Mouse (Mus musculus) spleen, adult 18-20 months (tissue): ENCODE measurements at regions not wholly inside any gene's neighbourhood (a gene's known extent, or its start where the extent isn't known, plus 50 kb on each side); places are given as distances from the start of the nearest gene placed in this dataset.

ENCODE experiments used
- DNase-seq, 2 experiments: peaks; one replicate each; pipeline ENCODE4 v3.0.0; 2022; ENCODE audit warnings: mixed read lengths in 2 of 2

GRCm38 (mm10) chr6:143487003-143487402 lies 320.0 kb downstream of the Etnk1 start:
- no peak for DNase-seq

GRCm38 (mm10) chr6:143490019-143490418 lies 323.0 kb downstream of the Etnk1 start:
- no peak for DNase-seq

GRCm38 (mm10) chr6:143491380-143491779 lies 324.4 kb downstream of the Etnk1 start:
- DNase-seq = no peak

- DNase-seq = no peak
These were observed 326.5 kb downstream of the Etnk1 start for GRCm38 (mm10) chr6:143493543-143493942.

GRCm38 (mm10) chr6:143494341-143494740 lies 327.3 kb downstream of the Etnk1 start:
- no peak for DNase-seq

GRCm38 (mm10) chr6:143494886-143495285 lies 327.9 kb downstream of the Etnk1 start:
- no peak for DNase-seq

- no peak for DNase-seq
These were observed 331.7 kb downstream of the Etnk1 start for GRCm38 (mm10) chr6:143498764-143499163.

GRCm38 (mm10) chr6:143499259-143500043 lies 332.4 kb downstream of the Etnk1 start:
- DNase-seq = no peak

GRCm38 (mm10) chr6:143502803-143503202 lies 335.8 kb downstream of the Etnk1 start:
- DNase-seq = no peak

GRCm38 (mm10) chr6:143503953-143504352 lies 336.9 kb downstream of the Etnk1 start:
- no peak for DNase-seq

- DNase-seq = no peak
These were observed 346.4 kb downstream of the Etnk1 start for GRCm38 (mm10) chr6:143513459-143513858.

- DNase-seq = no peak
These were observed 348.1 kb downstream of the Etnk1 start for GRCm38 (mm10) chr6:143515137-143515536.

GRCm38 (mm10) chr6:143516746-143517145 lies 349.7 kb downstream of the Etnk1 start:
- DNase-seq = no peak

- DNase-seq = no peak
These were observed 351.5 kb downstream of the Etnk1 start for GRCm38 (mm10) chr6:143518476-143518875.

- no peak for DNase-seq
These were observed 352.6 kb downstream of the Etnk1 start for GRCm38 (mm10) chr6:143519668-143520067.

GRCm38 (mm10) chr6:143525092-143525491 lies 358.1 kb downstream of the Etnk1 start:
- DNase-seq = no peak

GRCm38 (mm10) chr6:143528898-143529297 lies 361.9 kb downstream of the Etnk1 start:
- DNase-seq = no peak

GRCm38 (mm10) chr6:143530372-143531224 lies 363.6 kb downstream of the Etnk1 start:
- DNase-seq = no peak

GRCm38 (mm10) chr6:143531477-143531876 lies 364.5 kb downstream of the Etnk1 start:
- DNase-seq = no peak

- DNase-seq = no peak
These were observed 365.4 kb downstream of the Etnk1 start for GRCm38 (mm10) chr6:143532380-143532779.

- DNase-seq = no peak
These were observed 368.2 kb downstream of the Etnk1 start for GRCm38 (mm10) chr6:143535265-143535664.

- no peak for DNase-seq
These were observed 368.7 kb downstream of the Etnk1 start for GRCm38 (mm10) chr6:143535726-143536125.

- no peak for DNase-seq
These were observed 369.7 kb downstream of the Etnk1 start for GRCm38 (mm10) chr6:143536525-143537293.
